ENCODE assay signal across 19 mouse cellular contexts in the genomic region with DNA sequence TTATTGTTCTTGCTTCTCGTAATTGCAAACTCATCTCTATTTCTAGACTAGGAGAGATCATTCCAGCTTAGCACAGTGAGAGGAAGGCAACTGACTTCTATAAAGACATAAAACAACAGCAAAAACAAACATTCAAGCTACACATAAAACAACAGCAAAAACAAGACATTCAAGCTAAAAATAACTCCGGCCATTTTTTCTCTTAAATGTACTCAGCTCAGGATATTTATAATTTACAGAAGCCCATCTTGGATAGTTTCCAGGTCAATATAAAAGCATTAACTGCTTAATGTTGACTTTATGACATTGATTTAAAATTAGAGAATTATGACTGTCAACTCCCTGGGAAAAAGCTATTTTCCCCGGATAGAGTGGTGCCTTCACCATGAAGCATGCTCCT.
"Had no signal": no experiment of that assay in that cellular context is flagged by ENCODE, and none has a peak within 500 bp of the region (broad histone marks: within the 10 kb centered on the region; RNA-seq: fewer than 3 reads in every experiment).

No protein-coding gene starts in this region.

- H3K36me3 ChIP-seq: liver, embryonic 12.5 days; midbrain, embryonic 10.5 days; midbrain, embryonic 13.5 days; midbrain, embryonic 15.5 days; neural tube, embryonic 13.5 days; neural tube, embryonic 15.5 days had no signal

- H3K4me2 ChIP-seq: liver, embryonic 12.5 days; midbrain, embryonic 13.5 days; midbrain, embryonic 15.5 days; neural tube, embryonic 13.5 days; neural tube, embryonic 15.5 days had no signal

- H3K4me3 ChIP-seq: liver, embryonic 12.5 days; midbrain, embryonic 10.5 days; midbrain, embryonic 13.5 days; midbrain, embryonic 15.5 days; myocyte; neural tube, embryonic 13.5 days; neural tube, embryonic 15.5 days had no signal

- H3K9ac ChIP-seq: liver, embryonic 12.5 days; liver, embryonic 14.5 days; midbrain, embryonic 13.5 days; midbrain, embryonic 15.5 days; neural tube, embryonic 13.5 days; neural tube, embryonic 15.5 days had no signal

- H3K27ac ChIP-seq: liver, embryonic 12.5 days; liver, embryonic 14.5 days; midbrain, embryonic 10.5 days; midbrain, embryonic 13.5 days; midbrain, embryonic 15.5 days; neural tube, embryonic 13.5 days; neural tube, embryonic 15.5 days had no signal

- ATAC-seq: liver, embryonic 12.5 days; midbrain, embryonic 13.5 days; midbrain, embryonic 15.5 days had no signal

- H3K4me1 ChIP-seq: liver, embryonic 12.5 days; midbrain, embryonic 10.5 days; midbrain, embryonic 13.5 days; midbrain, embryonic 15.5 days; neural tube, embryonic 13.5 days; neural tube, embryonic 15.5 days had no signal

- H3K9me3 ChIP-seq: liver, embryonic 12.5 days; midbrain, embryonic 10.5 days; midbrain, embryonic 13.5 days; midbrain, embryonic 15.5 days; neural tube, embryonic 13.5 days; neural tube, embryonic 15.5 days had no signal

- DNase-seq: lung, adult 2 months; lung, postnatal 10 days; lung, postnatal 36 days; retina, postnatal 1 day; right cerebral cortex, adult 18-20 months; right cerebral cortex, postnatal 25 days; right cerebral cortex, postnatal 4 days; spleen, adult 18-20 months; thymus, adult 18-20 months; thymus, postnatal 14 days; thymus, postnatal 36 days had no signal

- H3K27me3 ChIP-seq: liver, embryonic 12.5 days; midbrain, embryonic 13.5 days; midbrain, embryonic 15.5 days; neural tube, embryonic 13.5 days; neural tube, embryonic 15.5 days had no signal
